Mouse (Mus musculus) urinary bladder, adult 18-20 months (tissue): ENCODE measurements around the gene Mtln.

Experiments
- DNase-seq, 2 experiments: peaks; one replicate each; pipeline ENCODE4 v3.0.0; 2022; ENCODE audit warnings: low spot score in 2 of 2, mixed read lengths in 2 of 2

Gene Mtln

GRCm38 (mm10) chr2:127754113-127754512 lies 38.2 kb downstream of the Mtln start:
- no peak for DNase-seq

- DNase-seq = no peak
These were observed 40.3 kb downstream of the Mtln start for GRCm38 (mm10) chr2:127751849-127752610.

- no peak for DNase-seq
These were observed 42.9 kb downstream of the Mtln start for GRCm38 (mm10) chr2:127749376-127749775.

- DNase-seq = no peak
These were observed 44.0 kb downstream of the Mtln start for GRCm38 (mm10) chr2:127748316-127748715.

GRCm38 (mm10) chr2:127742637-127743036 lies 49.7 kb downstream of the Mtln start:
- DNase-seq = no peak
